In the genomic region with DNA sequence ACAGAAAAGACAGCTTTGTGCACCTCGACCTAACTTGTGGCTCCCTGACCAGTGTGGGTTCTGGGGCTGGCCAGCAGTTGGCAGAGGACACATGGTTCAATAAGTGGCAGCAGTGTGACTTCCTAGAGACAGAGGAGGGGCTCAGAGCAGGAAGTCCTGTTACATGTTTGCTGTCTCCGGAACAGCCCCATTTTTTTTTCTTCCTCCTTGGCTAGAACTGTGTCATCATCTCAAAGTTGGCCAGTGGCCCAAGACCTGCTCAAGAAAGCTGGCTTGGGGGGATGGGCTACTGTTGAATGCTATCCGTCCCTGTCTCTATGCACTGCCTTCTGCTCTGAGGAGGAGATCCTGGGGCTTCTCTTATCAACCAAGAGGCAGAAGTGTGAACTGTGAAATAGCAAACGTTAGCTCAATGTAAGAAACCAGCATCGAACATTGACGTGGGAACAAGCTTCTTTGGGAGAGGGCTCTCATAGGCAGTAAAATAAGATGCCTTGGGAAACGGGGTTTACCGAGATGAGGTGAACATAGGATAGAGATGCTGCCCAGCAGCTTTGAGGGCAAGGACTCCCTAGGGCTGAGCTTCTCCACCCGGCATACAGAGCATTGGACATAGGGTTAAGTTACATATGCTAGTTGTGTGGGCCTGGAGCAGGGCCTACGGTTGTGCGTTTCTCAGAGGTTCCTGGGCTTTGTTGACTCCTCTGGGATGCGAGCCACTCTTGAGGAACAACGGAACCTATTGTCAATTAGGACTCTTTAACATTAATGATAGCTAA, we compare ENCODE assay signal across 9 mouse cellular contexts. TPM values are rescaled to one million over a fixed set of nuclear protein-coding genes. Genes with fewer than 3 reads are reported as not detected.
DNase-seq lines count a peak whose midpoint lies in the region; ATAC-seq and TF ChIP-seq lines count a peak whose summit lies in the region.
"Had no signal": no experiment of that assay in that cellular context is flagged by ENCODE, and none has a peak within 500 bp of the region (broad histone marks: within the 10 kb centered on the region; RNA-seq: fewer than 3 reads in every experiment).

No protein-coding gene starts in this region.

- H3K27ac ChIP-seq in hindbrain, embryonic 16.5 days (ENCODE audit: low read depth, low read length) = no peak overlapping the region
- no peak overlapping the region for H3K27ac ChIP-seq in hindbrain, embryonic 12.5 days
- no peak overlapping the region for H3K27ac ChIP-seq in lung, embryonic 14.5 days (ENCODE audit: low read depth)
- H3K27ac ChIP-seq in stomach, embryonic 16.5 days (ENCODE audit: low read length) = no peak overlapping the region
- H3K27ac ChIP-seq in neural tube, embryonic 15.5 days (replicated peaks) = no peak overlapping the region
- H3K27ac ChIP-seq: neural tube, embryonic 12.5 days had no signal

- no peaks in the 10 kb centered on the region for H3K36me3 ChIP-seq in hindbrain, embryonic 16.5 days (ENCODE audit: control insufficient read depth, insufficient read depth, low read length)
- no peaks in the 10 kb centered on the region for H3K36me3 ChIP-seq in hindbrain, embryonic 12.5 days
- no peaks in the 10 kb centered on the region for H3K36me3 ChIP-seq in lung, embryonic 14.5 days (ENCODE audit: insufficient read depth)
- no peaks in the 10 kb centered on the region for H3K36me3 ChIP-seq in stomach, embryonic 16.5 days (ENCODE audit: control insufficient read depth, insufficient read depth, low read length)
- H3K36me3 ChIP-seq in neural tube, embryonic 15.5 days = no peaks in the 10 kb centered on the region
- H3K36me3 ChIP-seq: neural tube, embryonic 12.5 days had no signal

- no peak overlapping the region for H3K9ac ChIP-seq in hindbrain, embryonic 16.5 days (ENCODE audit: low read depth, low read length)
- no peak overlapping the region for H3K9ac ChIP-seq in hindbrain, embryonic 12.5 days
- no peak overlapping the region for H3K9ac ChIP-seq in lung, embryonic 14.5 days
- H3K9ac ChIP-seq in stomach, embryonic 16.5 days (ENCODE audit: low read length) = no peak overlapping the region
- no peak overlapping the region for H3K9ac ChIP-seq in neural tube, embryonic 15.5 days (replicated peaks)
- H3K9ac ChIP-seq: neural tube, embryonic 12.5 days had no signal

- peak; percentile 31 for DNase-seq in adrenal gland, postnatal 25 days
- peak; percentile 16 to 24 for DNase-seq in heart, postnatal 36 days
- peak; percentile 79 for DNase-seq in lung, embryonic 14.5 days
- no peak for DNase-seq in embryo, embryonic 10.5 days (ENCODE audit: low spot score)

- ATAC-seq in hindbrain, embryonic 16.5 days = peak; percentile 37; the same call in 1 of the 2 replicates
- ATAC-seq in hindbrain, embryonic 12.5 days (ENCODE audit: low FRiP score) = no peak
- ATAC-seq in lung, embryonic 14.5 days (ENCODE audit: insufficient read depth) = peak; percentile 80; the same call in 1 of the 2 replicates
- ATAC-seq in stomach, embryonic 16.5 days (ENCODE audit: insufficient read depth, low FRiP score) = peak; percentile 47
- no peak for ATAC-seq in neural tube, embryonic 15.5 days (ENCODE audit: low FRiP score)

- H3K4me1 ChIP-seq in hindbrain, embryonic 16.5 days (ENCODE audit: control insufficient read depth, insufficient read depth, low read depth, low read length) = no peaks in the 10 kb centered on the region; the same call in 1 of the 2 replicates
- H3K4me1 ChIP-seq in hindbrain, embryonic 12.5 days = peaks cover 16% of the 10 kb centered on the region
- peaks cover 11% of the 10 kb centered on the region; the same call in 1 of the 2 replicates for H3K4me1 ChIP-seq in lung, embryonic 14.5 days (ENCODE audit: insufficient read depth)
- peaks cover 6% of the 10 kb centered on the region; the same call in 1 of the 2 replicates for H3K4me1 ChIP-seq in stomach, embryonic 16.5 days (ENCODE audit: control insufficient read depth, insufficient read depth, low read length)
- H3K4me1 ChIP-seq in neural tube, embryonic 15.5 days = peaks cover 5% of the 10 kb centered on the region; the same call in 1 of the 2 replicates
- H3K4me1 ChIP-seq: neural tube, embryonic 12.5 days had no signal

- H3K9me3 ChIP-seq in hindbrain, embryonic 16.5 days (ENCODE audit: control insufficient read depth, low read length) = no peaks in the 10 kb centered on the region
- H3K9me3 ChIP-seq in hindbrain, embryonic 12.5 days (replicated peaks) = no peaks in the 10 kb centered on the region
- H3K9me3 ChIP-seq in lung, embryonic 14.5 days (ENCODE audit: low read depth, low read length) = no peaks in the 10 kb centered on the region
- H3K9me3 ChIP-seq in stomach, embryonic 16.5 days (replicated peaks; ENCODE audit: control insufficient read depth, low read length) = no peaks in the 10 kb centered on the region
- H3K9me3 ChIP-seq in neural tube, embryonic 15.5 days (replicated peaks) = no peaks in the 10 kb centered on the region
- H3K9me3 ChIP-seq: neural tube, embryonic 12.5 days had no signal

- no peaks in the 10 kb centered on the region for H3K27me3 ChIP-seq in hindbrain, embryonic 16.5 days (replicated peaks; ENCODE audit: control insufficient read depth, insufficient read depth, low read length)
- H3K27me3 ChIP-seq in hindbrain, embryonic 12.5 days = no peaks in the 10 kb centered on the region
- no peaks in the 10 kb centered on the region for H3K27me3 ChIP-seq in lung, embryonic 14.5 days (ENCODE audit: insufficient read depth, low read length)
- no peaks in the 10 kb centered on the region for H3K27me3 ChIP-seq in stomach, embryonic 16.5 days (ENCODE audit: control insufficient read depth, insufficient read depth, low read length)
- no peaks in the 10 kb centered on the region for H3K27me3 ChIP-seq in neural tube, embryonic 15.5 days (replicated peaks)
- H3K27me3 ChIP-seq: neural tube, embryonic 12.5 days had no signal

- intact Hi-C loops in heart, postnatal 36 days (cut with DNase I) = no loop called here

- TF ChIP-seq CTCF in lung, embryonic 14.5 days (IDR thresholded peaks at IDR 0.05; ENCODE audit: low read depth) = no peak

- 77% methylated on average over 13 of the region's 13 CpGs for WGBS in hindbrain, embryonic 16.5 days
- 84% methylated on average over 13 of the region's 13 CpGs for WGBS in hindbrain, embryonic 12.5 days
- 48% methylated on average over 13 of the region's 13 CpGs for WGBS in lung, embryonic 14.5 days
- WGBS in stomach, embryonic 16.5 days = 57% methylated on average over 13 of the region's 13 CpGs
- WGBS in neural tube, embryonic 15.5 days = 70% methylated on average over 13 of the region's 13 CpGs

- H3K4me3 ChIP-seq in hindbrain, embryonic 16.5 days (ENCODE audit: low read length) = no peak overlapping the region
- H3K4me3 ChIP-seq in hindbrain, embryonic 12.5 days = no peak overlapping the region
- no peak overlapping the region for H3K4me3 ChIP-seq in lung, embryonic 14.5 days (ENCODE audit: low read depth, low read length)
- H3K4me3 ChIP-seq in stomach, embryonic 16.5 days (replicated peaks; ENCODE audit: low read length) = no peak overlapping the region
- no peak overlapping the region for H3K4me3 ChIP-seq in neural tube, embryonic 15.5 days (replicated peaks)
- H3K4me3 ChIP-seq: neural tube, embryonic 12.5 days had no signal

- H3K4me2 ChIP-seq in hindbrain, embryonic 16.5 days (ENCODE audit: low read length) = no peak overlapping the region
- no peak overlapping the region for H3K4me2 ChIP-seq in hindbrain, embryonic 12.5 days (replicated peaks)
- no peak overlapping the region for H3K4me2 ChIP-seq in lung, embryonic 14.5 days
- no peak overlapping the region for H3K4me2 ChIP-seq in stomach, embryonic 16.5 days (ENCODE audit: low read depth, low read length)
- H3K4me2 ChIP-seq in neural tube, embryonic 15.5 days = no peak overlapping the region
- H3K4me2 ChIP-seq: neural tube, embryonic 12.5 days had no signal

RNA-seq across cellular contexts. Expression of a gene that starts 31.9 kb away (rescaled TPM):
- polyA plus RNA-seq in hindbrain, embryonic 16.5 days (2015; fragmentation: Nextera tagmentation; extraction: Ambion mirVana) = 0.89 and 1.3 TPM in 2 replicates
- 2.0 TPM in 2 replicates for polyA plus RNA-seq in hindbrain, embryonic 12.5 days (2016; fragmentation: Nextera tagmentation; extraction: Ambion mirVana)
- 42.1 and 42.8 TPM in 2 replicates for total RNA-seq in adrenal gland, postnatal 25 days (2021)
- 10 to 100 TPM in 1 of 2 experiments, 1 to 10 TPM in 1; 2.3 to 12.3 TPM for total RNA-seq in heart, postnatal 36 days (2021)
- 0.12 and 0.22 TPM in 2 replicates for polyA plus RNA-seq in lung, embryonic 14.5 days (2014; fragmentation: Nextera tagmentation; extraction: Ambion mirVana)
- polyA plus RNA-seq in stomach, embryonic 16.5 days (2015; fragmentation: Nextera tagmentation; extraction: Ambion mirVana) = 0.13 and 0.40 TPM in 2 replicates
- 1.8 and 2.7 TPM in 2 replicates for polyA plus RNA-seq in neural tube, embryonic 15.5 days (2015; fragmentation: Nextera tagmentation; extraction: Ambion mirVana)

RNA-seq across cellular contexts. Expression of a gene that starts 47.8 kb away (rescaled TPM):
- polyA plus RNA-seq in hindbrain, embryonic 16.5 days (2015; fragmentation: Nextera tagmentation; extraction: Ambion mirVana) = 26.5 and 27.0 TPM in 2 replicates
- 29.5 and 30.4 TPM in 2 replicates for polyA plus RNA-seq in hindbrain, embryonic 12.5 days (2016; fragmentation: Nextera tagmentation; extraction: Ambion mirVana)
- 43.5 and 73.9 TPM in 2 replicates for total RNA-seq in adrenal gland, postnatal 25 days (2021)
- 10 to 100 TPM; 27.7 to 30.8 TPM for total RNA-seq in heart, postnatal 36 days (2021)
- 29.9 and 31.8 TPM in 2 replicates for polyA plus RNA-seq in lung, embryonic 14.5 days (2014; fragmentation: Nextera tagmentation; extraction: Ambion mirVana)
- 28.7 and 30.7 TPM in 2 replicates for polyA plus RNA-seq in stomach, embryonic 16.5 days (2015; fragmentation: Nextera tagmentation; extraction: Ambion mirVana)
- polyA plus RNA-seq in neural tube, embryonic 15.5 days (2015; fragmentation: Nextera tagmentation; extraction: Ambion mirVana) = 23.9 and 27.4 TPM in 2 replicates

Comparison
In these comparisons a context has a peak if more than half of its experiments do, and no peak if none do; other contexts are left out.
1. ATAC-seq: peak in hindbrain, embryonic 16.5 days (single experiment), lung, embryonic 14.5 days (single experiment) and stomach, embryonic 16.5 days (single experiment); none in hindbrain, embryonic 12.5 days (single experiment) and neural tube, embryonic 15.5 days (single experiment).